Mouse (Mus musculus) embryonic facial prominence, embryonic 15.5 days (tissue): ENCODE measurements around the gene Mybpc2. TPM values are rescaled to one million over a fixed set of nuclear protein-coding genes. Genes with fewer than 3 reads are reported as not detected.

Source experiments
- ATAC-seq: fragments of 200-750 bp; cut with Nextera tagmentation; 2 replicates; pipeline ENCODE4 v1.8.0; 2017; ENCODE audit warnings: low read depth, moderate TSS enrichment; ENCODE audit not compliant: insufficient number of reproducible peaks, low FRiP score, low TSS enrichment
- H3K27ac ChIP-seq: fragments of 300-500 bp; sonication (generic); replicated peaks from 2 replicates; pipeline ENCODE4 v1.5.1; 2015; ENCODE audit warnings: mild to moderate bottlenecking, inconsistent platforms
- H3K27me3 ChIP-seq: fragments of 300-500 bp; sonication (generic); 2 replicates; pipeline ENCODE4 v1.6.1; 2015; ENCODE audit warnings: inconsistent platforms
- H3K36me3 ChIP-seq: fragments of 300-500 bp; sonication (generic); 2 replicates; pipeline ENCODE4 v1.6.1; 2015; ENCODE audit warnings: mild to moderate bottlenecking, inconsistent platforms
- H3K4me1 ChIP-seq: fragments of 300-500 bp; sonication (generic); 2 replicates; pipeline ENCODE4 v1.6.1; 2015; ENCODE audit warnings: inconsistent platforms
- H3K4me2 ChIP-seq: fragments of 300-500 bp; sonication (generic); replicated peaks from 2 replicates; pipeline ENCODE4 v1.6.1; 2015; ENCODE audit warnings: mild to moderate bottlenecking, inconsistent platforms
- H3K4me3 ChIP-seq: fragments of 300-500 bp; sonication (generic); replicated peaks from 2 replicates; pipeline ENCODE4 v1.5.1; 2015; ENCODE audit warnings: mild to moderate bottlenecking, inconsistent platforms
- H3K9ac ChIP-seq: fragments of 300-500 bp; sonication (generic); 2 replicates; pipeline ENCODE4 v1.6.1; 2015; ENCODE audit warnings: inconsistent platforms
- H3K9me3 ChIP-seq: fragments of 300-500 bp; sonication (generic); replicated peaks from 2 replicates; pipeline ENCODE4 v1.6.1; 2016; ENCODE audit warnings: inconsistent platforms
- WGBS: fragments of 180-500 bp; shearing (Covaris S2); methylation state at CpG from one replicate; pipeline ENCODE4 v1.1.7; 2015; 5-methylcytosine and 5-hydroxymethylcytosine counted together
- polyA plus RNA-seq: library from polyadenylated mRNA; unstranded; fragments of >200 nt; fragmentation: Nextera tagmentation; extraction: Ambion mirVana; gene quantifications from 2 replicates; pipeline ENCODE4 v1.2.1, GENCODE M21; 2015

Gene Mybpc2
- polyA plus RNA-seq, 1 experiment from 2014 or later = 0.81 TPM

GRCm38 (mm10) chr7:44492166-44492826 is 32.2 kb downstream of the Mybpc2 start:
- Histone ChIP-seq H3K9ac (no peak overlapping the region), H3K4me3 (no peak overlapping the region), H3K4me2 (no peak overlapping the region), H3K27me3 (no peaks in the 10 kb centered on the region), H3K9me3 (no peaks in the 10 kb centered on the region), H3K4me1 (peaks cover 21% of the 10 kb centered on the region), H3K27ac (no peak overlapping the region), H3K36me3 (peaks cover 55% of the 10 kb centered on the region)
- 92% methylated on average over 21 of the region's 21 CpGs for WGBS
- no peak for ATAC-seq

DNA sequence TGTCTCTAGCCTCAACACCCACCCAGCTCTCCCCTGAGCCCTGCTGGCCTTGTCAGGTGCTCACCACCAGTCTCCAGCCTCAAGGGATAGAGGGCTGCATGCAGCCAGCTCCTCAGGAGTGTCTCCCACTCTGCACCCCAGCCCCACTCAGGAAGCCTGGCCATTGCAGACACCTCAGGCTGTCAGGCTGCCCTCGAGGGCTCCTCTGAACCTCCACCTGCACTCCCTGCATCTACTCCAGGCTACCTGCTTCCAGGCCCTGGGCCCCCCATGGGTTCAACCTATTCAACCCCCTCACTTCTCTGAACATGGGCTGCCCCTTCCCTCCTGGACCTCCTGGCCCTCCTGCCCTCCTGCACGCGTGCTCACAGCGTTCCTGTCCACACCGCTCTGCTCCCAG is 33.1 kb downstream of the Mybpc2 start:
- H3K9me3 ChIP-seq = no peaks in the 10 kb centered on the region
- no peak overlapping the region for H3K4me2 ChIP-seq
- peaks cover 15% of the 10 kb centered on the region for H3K4me1 ChIP-seq
- no peak overlapping the region for H3K4me3 ChIP-seq
- H3K36me3 ChIP-seq = peaks cover 55% of the 10 kb centered on the region
- no peak overlapping the region for H3K27ac ChIP-seq
- ATAC-seq = no peak
- no peak overlapping the region for H3K9ac ChIP-seq
- no peaks in the 10 kb centered on the region for H3K27me3 ChIP-seq
- 99% methylated on average over 5 of the region's 5 CpGs for WGBS

DNA sequence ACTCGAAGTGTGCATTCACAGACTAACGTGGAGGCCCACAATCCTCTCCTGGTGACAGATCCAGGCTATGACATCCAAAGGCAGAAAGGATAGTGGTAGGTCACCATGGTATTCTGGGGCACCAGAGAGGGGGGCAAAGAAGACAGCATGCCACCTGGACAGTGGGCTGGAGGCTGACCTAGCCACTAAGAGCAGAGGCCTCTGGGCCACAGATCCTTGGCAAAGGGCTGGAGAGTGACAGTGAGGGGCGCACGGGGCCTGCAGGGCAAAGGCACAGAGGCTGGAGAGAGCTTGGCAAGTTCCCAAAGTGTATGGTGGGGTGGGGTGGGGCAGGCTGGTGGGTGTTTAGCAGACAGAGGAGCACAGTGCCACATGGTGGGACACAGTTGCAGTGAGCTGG is 34.2 kb downstream of the Mybpc2 start:
- WGBS = 91% methylated on average over 4 of the region's 4 CpGs
- Histone ChIP-seq H3K4me1 (peaks cover 9% of the 10 kb centered on the region), H3K4me2 (no peak overlapping the region), H3K27ac (no peak overlapping the region), H3K36me3 (peaks cover 55% of the 10 kb centered on the region), H3K27me3 (no peaks in the 10 kb centered on the region), H3K9me3 (no peaks in the 10 kb centered on the region), H3K9ac (no peak overlapping the region), H3K4me3 (no peak overlapping the region)
- no peak for ATAC-seq

DNA sequence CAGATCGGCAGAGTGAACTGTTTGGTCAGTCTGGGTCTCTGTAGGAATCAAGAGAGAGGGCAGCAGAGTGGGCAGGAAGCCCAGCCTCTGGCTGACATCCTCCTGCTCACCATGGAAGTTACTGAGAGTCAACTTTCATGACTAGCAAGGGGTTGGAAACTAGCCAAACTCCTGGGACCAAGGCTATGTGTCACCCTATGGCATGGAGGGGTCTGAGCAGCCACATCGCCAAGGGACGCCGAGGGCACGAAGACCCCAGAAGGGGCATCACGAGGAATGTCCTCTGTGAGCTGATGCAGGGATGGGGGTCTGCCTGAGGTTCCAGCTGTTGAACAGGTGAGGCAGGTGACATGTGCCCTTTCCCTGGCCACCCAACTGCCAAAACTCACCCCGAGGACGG is 35.9 kb downstream of the Mybpc2 start:
- Histone ChIP-seq H3K4me3 (no peak overlapping the region), H3K27ac (no peak overlapping the region), H3K9ac (no peak overlapping the region), H3K36me3 (peaks cover 46% of the 10 kb centered on the region), H3K4me1 (no peaks in the 10 kb centered on the region), H3K4me2 (no peak overlapping the region), H3K9me3 (no peaks in the 10 kb centered on the region), H3K27me3 (no peaks in the 10 kb centered on the region)
- ATAC-seq = no peak
- WGBS = 90% methylated on average over 8 of the region's 8 CpGs

GRCm38 (mm10) chr7:44487936-44488335 is 36.5 kb downstream of the Mybpc2 start:
- ATAC-seq = no peak
- WGBS = 91% methylated on average over 7 of the region's 7 CpGs
- no peak overlapping the region for H3K4me3 ChIP-seq

DNA sequence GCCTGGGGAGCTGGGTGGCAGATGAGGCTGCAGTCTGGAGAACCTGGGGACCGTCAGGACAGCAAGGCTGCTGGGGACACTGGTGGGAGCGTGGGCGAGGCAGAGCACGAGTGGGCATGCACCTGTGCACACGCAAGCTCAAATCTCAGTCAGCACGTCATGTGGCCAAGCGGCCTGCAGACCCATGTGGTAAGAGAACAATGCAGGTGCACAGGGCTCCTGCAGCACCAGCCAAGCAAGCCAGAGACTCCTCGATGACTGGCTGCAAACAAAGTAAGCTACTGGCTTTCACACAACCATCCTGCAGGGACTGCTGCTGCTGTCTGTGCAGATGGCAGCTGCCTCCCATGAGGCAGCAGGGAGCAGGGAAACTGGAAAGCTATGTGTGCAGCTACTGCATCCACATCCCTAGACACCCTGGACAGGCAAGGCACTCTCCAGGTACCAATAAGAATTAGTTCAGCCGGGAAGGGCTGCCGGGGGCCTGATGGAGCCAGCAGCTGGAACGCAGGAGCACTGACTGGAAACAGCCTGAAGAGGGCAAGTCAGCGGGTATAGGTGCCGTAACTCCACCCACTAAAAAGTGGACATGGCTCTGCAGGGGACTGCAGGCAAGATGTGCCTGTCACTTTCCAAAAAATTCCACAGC is 37.4 kb downstream of the Mybpc2 start:
- no peak overlapping the region for H3K4me3 ChIP-seq
- no peak overlapping the region for H3K9ac ChIP-seq
- no peaks in the 10 kb centered on the region for H3K9me3 ChIP-seq
- peaks cover 11% of the 10 kb centered on the region for H3K27me3 ChIP-seq
- H3K27ac ChIP-seq = no peak overlapping the region
- H3K36me3 ChIP-seq = peaks cover 33% of the 10 kb centered on the region
- ATAC-seq = no peak
- no peak overlapping the region for H3K4me2 ChIP-seq
- 58% methylated on average over 13 of the region's 13 CpGs for WGBS
- H3K4me1 ChIP-seq = no peaks in the 10 kb centered on the region

More at GRCm38 (mm10) chr7:44487936-44488335, 36.5 kb downstream of the Mybpc2 start:
- Histone ChIP-seq H3K27ac (no peak overlapping the region), H3K4me2 (no peak overlapping the region), H3K27me3 (peaks cover 3% of the 10 kb centered on the region; the same call in 1 of the 2 replicates), H3K9me3 (no peaks in the 10 kb centered on the region), H3K36me3 (peaks cover 42% of the 10 kb centered on the region), H3K4me1 (no peaks in the 10 kb centered on the region), H3K9ac (no peak overlapping the region)

- no peak overlapping the region for H3K4me3 ChIP-seq
- WGBS = 73% methylated on average over 7 of the region's 7 CpGs
- no peaks in the 10 kb centered on the region for H3K9me3 ChIP-seq
- H3K36me3 ChIP-seq = peaks cover 20% of the 10 kb centered on the region
- no peak overlapping the region for H3K4me2 ChIP-seq
- no peaks in the 10 kb centered on the region for H3K4me1 ChIP-seq
- H3K27me3 ChIP-seq = peaks cover 17% of the 10 kb centered on the region
- no peak overlapping the region for H3K9ac ChIP-seq
- ATAC-seq = no peak
- H3K27ac ChIP-seq = no peak overlapping the region
These were observed 38.8 kb downstream of the Mybpc2 start for GRCm38 (mm10) chr7:44485572-44486195.

GRCm38 (mm10) chr7:44484841-44485571 is 39.5 kb downstream of the Mybpc2 start:
- H3K9me3 ChIP-seq = no peaks in the 10 kb centered on the region
- peaks cover 24% of the 10 kb centered on the region for H3K27me3 ChIP-seq
- H3K9ac ChIP-seq = no peak overlapping the region
- H3K36me3 ChIP-seq = peaks cover 13% of the 10 kb centered on the region; the same call in 1 of the 2 replicates
- ATAC-seq = peak; percentile 64; the same call in 1 of the 2 replicates
- no peaks in the 10 kb centered on the region for H3K4me1 ChIP-seq
- WGBS = 39% methylated on average over 5 of the region's 5 CpGs
- H3K27ac ChIP-seq = no peak overlapping the region
- H3K4me2 ChIP-seq = no peak overlapping the region
- no peak overlapping the region for H3K4me3 ChIP-seq

DNA sequence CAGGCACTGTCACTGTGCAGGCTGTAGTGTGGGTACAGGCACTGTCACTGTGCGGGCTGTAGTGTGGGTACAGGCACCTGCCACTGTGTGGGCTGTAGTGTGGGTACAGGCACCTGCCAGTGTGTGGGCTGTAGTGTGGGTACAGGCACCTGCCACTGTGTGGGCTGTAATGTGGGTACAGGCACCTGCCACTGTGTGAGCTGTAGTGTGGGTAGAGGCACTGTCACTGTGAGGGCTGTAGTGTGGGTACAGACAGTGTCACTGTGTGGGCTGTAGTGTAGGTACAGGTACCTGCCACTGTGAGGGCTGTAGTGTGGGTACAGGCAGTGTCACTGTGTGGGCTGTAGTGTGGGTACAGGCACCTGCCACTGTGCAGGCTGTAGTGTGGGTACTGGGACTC is 40.3 kb downstream of the Mybpc2 start:
- Histone ChIP-seq H3K27me3 (peaks cover 27% of the 10 kb centered on the region), H3K4me1 (no peaks in the 10 kb centered on the region), H3K9ac (no peak overlapping the region), H3K27ac (no peak overlapping the region), H3K9me3 (no peaks in the 10 kb centered on the region), H3K36me3 (peaks cover 8% of the 10 kb centered on the region; the same call in 1 of the 2 replicates), H3K4me3 (no peak overlapping the region), H3K4me2 (no peak overlapping the region)
- 92% methylated on average over 1 of the region's 1 CpGs for WGBS
- ATAC-seq = no peak

DNA sequence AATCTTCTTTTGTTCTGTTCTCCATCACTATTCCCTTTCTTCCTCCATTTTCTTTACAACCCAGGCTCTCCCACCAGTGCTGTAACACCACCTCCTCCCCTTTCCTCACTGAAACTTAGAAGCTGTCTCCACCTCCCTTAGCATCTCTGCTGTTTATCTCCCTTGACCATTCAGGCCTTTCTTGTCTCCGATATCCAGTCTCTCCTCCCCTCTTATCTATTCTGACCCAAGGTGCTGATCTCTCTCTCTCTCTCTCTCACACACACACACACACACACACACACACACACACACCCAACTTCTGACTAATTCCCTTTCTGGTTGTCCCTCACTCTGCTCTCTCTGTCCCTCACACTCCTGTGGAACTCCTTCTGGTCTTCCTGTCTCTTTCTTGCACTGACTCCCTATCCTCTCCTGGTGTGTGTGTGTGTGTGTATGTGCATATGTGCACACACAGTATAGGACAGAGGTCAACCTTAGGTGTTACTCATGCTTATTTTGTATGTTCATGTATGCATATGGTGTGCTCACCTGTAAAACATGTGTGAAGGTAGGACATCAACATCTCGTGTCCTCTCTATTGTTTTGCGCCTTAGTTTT is 41.5 kb downstream of the Mybpc2 start:
- ATAC-seq = no peak
- 72% methylated on average over 3 of the region's 3 CpGs for WGBS

More for the DNA sequence above, 41.5 kb downstream of the Mybpc2 start:
- no peak overlapping the region for H3K27ac ChIP-seq
- no peaks in the 10 kb centered on the region for H3K4me1 ChIP-seq
- H3K27me3 ChIP-seq = peaks cover 27% of the 10 kb centered on the region
- H3K9ac ChIP-seq = no peak overlapping the region
- H3K4me2 ChIP-seq = no peak overlapping the region
- H3K9me3 ChIP-seq = no peaks in the 10 kb centered on the region
- 0 out of 2 replicates have a peak, but pooled peaks cover under 1% of the 10 kb centered on the region for H3K36me3 ChIP-seq
- no peak overlapping the region for H3K4me3 ChIP-seq
